Mouse (Mus musculus): ENCODE measurements around the gene Tbpl1.

DNA sequence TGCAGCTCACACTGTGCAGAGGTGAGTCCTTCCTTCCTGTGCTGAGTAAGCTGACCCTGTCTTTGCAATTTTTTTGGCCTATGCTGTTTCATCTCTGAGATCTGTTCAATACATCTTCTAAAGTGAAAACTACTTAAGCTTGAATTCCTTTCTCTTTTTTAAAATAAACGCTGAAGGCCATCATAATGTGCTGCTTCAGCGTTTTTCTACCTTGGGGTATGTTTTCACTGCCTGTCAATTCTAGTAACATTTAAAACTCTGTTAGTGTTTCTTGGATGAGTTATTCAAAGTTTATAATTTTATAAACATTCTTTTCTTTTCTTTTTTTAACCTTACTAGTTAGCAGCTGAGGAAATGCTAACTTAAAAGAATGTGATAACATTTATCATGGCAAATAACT is 18.8 kb downstream of the Tbpl1 start:
- TF ChIP-seq CTCF (IDR thresholded peaks at IDR 0.05; ENCODE audit: control insufficient read depth, insufficient read depth, insufficient read length) (no peak), CEBPB (IDR thresholded peaks at IDR 0.05; ENCODE audit: low read depth) (no peak), USF1 (IDR thresholded peaks at IDR 0.05; ENCODE audit: low read depth) (no peak), FOSL1 (IDR thresholded peaks at IDR 0.05; ENCODE audit: insufficient read depth, low read length, poor library complexity, severe bottlenecking) (no peak), MYOG (IDR thresholded peaks at IDR 0.05; ENCODE audit: control insufficient read depth, extremely low read depth, insufficient read length) (no peak)
